Mouse (Mus musculus) bone marrow, adult 2 months (tissue): ENCODE results near the gene Agt. TPM values are rescaled to one million over a fixed set of nuclear protein-coding genes. Genes with fewer than 3 reads are reported as not detected.
A peak's percentile ranks its signal among the peaks of the same experiment; 100 is the strongest.

Experiments used
- H3K27ac ChIP-seq: fragments of 200-500 bp; 2 replicates; pipeline ENCODE4 v1.5.1; 2012; ENCODE audit warnings: low read depth, mild to moderate bottlenecking, control low read depth, inconsistent platforms, low read length; ENCODE audit not compliant: control insufficient read depth, poor library complexity, insufficient read depth
- H3K4me1 ChIP-seq: fragments of 200-500 bp; 2 replicates; pipeline ENCODE4 v1.6.1; 2011; ENCODE audit warnings: low read length; ENCODE audit not compliant: control insufficient read depth, insufficient read depth
- H3K4me3 ChIP-seq: fragments of 200-500 bp; replicated peaks from 2 replicates; pipeline ENCODE3; 2011; ENCODE audit warnings: mild to moderate bottlenecking, low read depth, low read length, control low read depth; ENCODE audit not compliant: control insufficient read depth
- CTCF ChIP-seq: fragments of 200-500 bp; IDR thresholded peaks from 2 replicates; pipeline ENCODE4 v1.5.1; 2011; ENCODE audit warnings: low read length, control low read depth; ENCODE audit not compliant: control insufficient read depth, insufficient read depth
- POLR2A ChIP-seq: fragments of 200-500 bp; IDR thresholded peaks from 2 replicates; pipeline ENCODE4 v1.6.1; 2011; ENCODE audit warnings: low read depth, mild to moderate bottlenecking, control low read depth, low read length, borderline replicate concordance; ENCODE audit not compliant: control insufficient read depth
- WGBS: fragments of 180-500 bp; shearing (Covaris S2); methylation state at CpG from one replicate; pipeline ENCODE4 v1.1.7; 2018; 5-methylcytosine and 5-hydroxymethylcytosine counted together
- polyA plus RNA-seq: library from polyadenylated mRNA; stranded (reverse); fragments of >200 nt; gene quantifications from 2 replicates; pipeline ENCODE4 v1.2.4, GENCODE M21; 2011; ENCODE audit warnings: low replicate concordance; ENCODE audit not compliant: missing spikeins, insufficient read depth, insufficient read length

Gene Agt
- polyA plus RNA-seq, 1 experiment = 11.4 TPM

GRCm38 (mm10) chr8:124526261-124526660 lies 43.2 kb downstream of the Agt start:
- WGBS = 90% methylated on average over 11 of the region's 11 CpGs

GRCm38 (mm10) chr8:124521946-124522345 lies 47.6 kb downstream of the Agt start:
- Histone ChIP-seq H3K4me3 (no peak overlapping the region), H3K27ac (no peak overlapping the region), H3K4me1 (peaks cover 3% of the 10 kb centered on the region)
- TF ChIP-seq CTCF (no peak), POLR2A (no peak)
- WGBS = 89% methylated on average over 6 of the region's 6 CpGs

More at GRCm38 (mm10) chr8:124526261-124526660, 43.2 kb downstream of the Agt start:
- Histone ChIP-seq H3K4me1 (peaks cover 3% of the 10 kb centered on the region), H3K4me3 (no peak overlapping the region), H3K27ac (no peak overlapping the region)
- TF ChIP-seq POLR2A = no peak
- TF ChIP-seq CTCF = no peak

- H3K27ac ChIP-seq = peak within 1 kb of the TSS; percentile 14; the same call in 1 of the 2 replicates
- TF ChIP-seq CTCF (peak; percentile 73), POLR2A (peak; percentile 77; the same call in 1 of the 2 replicates)
- WGBS = 10% methylated on average over 50 of the region's 50 CpGs
- H3K4me1 ChIP-seq = peaks cover 3% of the 10 kb centered on the region
- peak within 1 kb of the TSS; percentile 81 for H3K4me3 ChIP-seq
These were observed 49.0 kb downstream of the Agt start, which contains the start of gene Cog2 for GRCm38 (mm10) chr8:124520249-124521080. TSS of gene Cog2 (plus strand) at chr8:124520767.

GRCm38 (mm10) chr8:124517142-124517541 lies 52.4 kb downstream of the Agt start:
- H3K4me1 ChIP-seq = peaks cover 3% of the 10 kb centered on the region
- TF ChIP-seq POLR2A = no peak
- no peak for TF ChIP-seq CTCF
- 49% methylated on average over 6 of the region's 6 CpGs for WGBS
- no peak overlapping the region for H3K4me3 ChIP-seq
- no peak overlapping the region; the same call in 1 of the 2 replicates for H3K27ac ChIP-seq

GRCm38 (mm10) chr8:124516525-124516924 lies 53.0 kb downstream of the Agt start:
- WGBS = 36% methylated on average over 6 of the region's 6 CpGs
- Histone ChIP-seq H3K27ac (no peak overlapping the region), H3K4me1 (no peaks in the 10 kb centered on the region), H3K4me3 (no peak overlapping the region)
- TF ChIP-seq CTCF = no peak

GRCm38 (mm10) chr8:124516039-124516438 lies 53.5 kb downstream of the Agt start:
- H3K4me1 ChIP-seq = no peaks in the 10 kb centered on the region

GRCm38 (mm10) chr8:124509156-124509555 lies 60.4 kb downstream of the Agt start:
- H3K4me1 ChIP-seq = no peaks in the 10 kb centered on the region; the same call in 1 of the 2 replicates
- TF ChIP-seq CTCF (no peak), POLR2A (no peak)
- 35% methylated on average over 3 of the region's 3 CpGs for WGBS

More at GRCm38 (mm10) chr8:124516039-124516438, 53.5 kb downstream of the Agt start:
- no peak overlapping the region for H3K27ac ChIP-seq
- whole genome bisulfite sequencing = 61% methylated on average over 3 of the region's 3 CpGs
- TF ChIP-seq POLR2A = no peak
- TF ChIP-seq CTCF = no peak
- no peak overlapping the region for H3K4me3 ChIP-seq

GRCm38 (mm10) chr8:124508321-124508695 lies 61.2 kb downstream of the Agt start:
- Histone ChIP-seq H3K4me3 (no peak overlapping the region), H3K27ac (no peak overlapping the region), H3K4me1 (no peaks in the 10 kb centered on the region; the same call in 1 of the 2 replicates)
- no peak for TF ChIP-seq CTCF
- TF ChIP-seq POLR2A = no peak
- WGBS = 71% methylated on average over 6 of the region's 6 CpGs

More at GRCm38 (mm10) chr8:124509156-124509555, 60.4 kb downstream of the Agt start:
- Histone ChIP-seq H3K4me3 (no peak overlapping the region), H3K27ac (no peak overlapping the region)
